Mouse (Mus musculus) retina, postnatal 1 day (tissue): ENCODE measurements at regions not wholly inside any gene's neighbourhood (a gene's known extent, or its start where the extent isn't known, plus 50 kb on each side); places are given as distances from the start of the nearest gene placed in this dataset.

Source experiments
- DNase-seq: peaks from one replicate; pipeline ENCODE4 v3.0.0-alpha.2; 2012

DNA sequence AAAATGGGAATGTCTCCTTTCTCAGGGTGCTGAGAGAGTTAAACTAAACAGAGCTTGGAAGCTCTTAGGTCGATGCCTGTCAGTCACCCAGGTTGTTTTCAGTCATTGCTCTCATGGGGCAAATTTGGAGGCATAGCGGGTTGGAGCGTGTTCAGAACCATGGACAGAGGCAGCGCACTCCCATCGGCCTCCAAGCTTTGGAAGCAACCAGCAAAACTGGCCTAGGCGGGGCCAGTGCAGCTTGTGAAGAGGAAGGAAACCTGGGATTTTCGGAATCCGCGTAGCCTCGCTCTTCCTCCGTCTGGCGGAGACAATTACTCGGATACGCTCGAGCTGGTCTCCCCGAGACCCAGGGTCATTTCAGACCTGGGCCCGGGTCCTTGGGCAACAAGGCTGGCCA is 63.4 kb upstream of the Pax2 start:
- peak; percentile 79 for DNase-seq

DNA sequence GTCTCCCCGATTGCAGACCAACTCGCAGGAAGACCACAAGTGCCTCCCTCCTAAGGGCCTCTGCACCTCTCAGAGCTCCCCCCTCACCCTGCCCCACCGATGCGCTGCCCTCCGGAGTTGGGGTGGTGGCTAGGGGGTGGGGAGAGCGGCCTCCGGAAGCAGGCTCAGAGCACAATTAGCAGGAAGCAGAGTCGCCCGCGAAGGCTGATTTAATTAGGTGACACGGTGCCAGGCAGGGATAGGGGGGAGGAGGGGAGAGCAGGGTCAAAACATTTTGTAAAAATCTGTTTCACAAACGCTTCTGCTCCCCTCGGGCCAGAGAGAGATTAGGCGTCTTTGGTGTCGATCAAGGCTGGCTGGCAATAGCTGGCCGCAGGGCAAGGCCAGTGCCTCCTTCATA is 63.0 kb upstream of the Pax2 start:
- DNase-seq, result peak; percentile 69

DNA sequence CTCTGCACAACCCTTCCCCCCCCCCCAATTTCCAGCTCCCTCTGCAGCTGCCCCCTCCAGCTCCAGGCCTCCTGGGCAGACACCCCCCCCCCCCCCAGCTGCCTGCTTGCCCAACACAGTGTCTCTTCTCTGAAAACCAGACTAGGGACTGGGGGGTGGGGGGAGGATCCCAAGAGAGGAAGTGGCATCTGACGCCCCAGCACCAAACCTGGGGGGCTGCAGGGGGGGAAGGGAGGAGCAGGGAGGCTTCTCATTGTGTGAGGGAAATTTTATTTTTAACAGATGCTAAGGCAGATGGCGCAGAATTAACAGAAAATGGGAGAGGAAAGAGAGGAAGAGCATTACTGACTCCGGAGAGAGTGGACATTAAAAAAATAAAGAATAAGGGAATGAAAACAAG is 60.5 kb upstream of the Pax2 start:
- peak; percentile 49 for DNase-seq

DNA sequence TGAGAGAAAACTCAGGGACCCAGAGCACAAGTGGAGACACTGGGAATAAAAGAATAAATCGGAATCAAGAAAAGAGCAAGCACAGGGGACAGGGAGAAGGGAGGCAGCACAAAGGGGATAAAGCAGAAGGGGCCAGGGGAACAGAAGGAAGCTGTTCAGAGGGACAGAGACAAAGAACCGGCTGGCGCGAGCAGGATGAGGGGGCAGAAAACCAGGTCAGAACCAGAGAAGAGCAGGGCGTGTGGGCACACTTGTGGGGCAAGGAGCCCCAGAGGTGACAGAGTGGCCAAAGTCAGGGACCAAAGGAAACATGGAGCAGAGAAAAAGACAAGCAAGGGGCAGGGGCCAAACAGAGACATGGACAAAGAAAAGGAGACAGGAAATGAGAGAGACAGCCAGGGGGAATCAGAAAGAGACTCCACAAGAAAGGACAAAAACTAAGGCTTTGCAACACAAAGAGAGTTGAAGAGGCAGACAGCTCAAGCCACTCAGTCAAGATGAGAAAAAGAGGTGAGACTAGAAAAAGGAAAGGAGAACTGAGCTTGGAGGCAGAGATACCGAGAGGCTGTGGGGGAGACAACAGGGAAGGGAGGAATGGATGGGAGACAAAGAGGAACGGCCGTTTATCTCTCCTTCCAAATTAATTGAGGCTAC is 59.7 kb upstream of the Pax2 start:
- DNase-seq, result peak; percentile 43

DNA sequence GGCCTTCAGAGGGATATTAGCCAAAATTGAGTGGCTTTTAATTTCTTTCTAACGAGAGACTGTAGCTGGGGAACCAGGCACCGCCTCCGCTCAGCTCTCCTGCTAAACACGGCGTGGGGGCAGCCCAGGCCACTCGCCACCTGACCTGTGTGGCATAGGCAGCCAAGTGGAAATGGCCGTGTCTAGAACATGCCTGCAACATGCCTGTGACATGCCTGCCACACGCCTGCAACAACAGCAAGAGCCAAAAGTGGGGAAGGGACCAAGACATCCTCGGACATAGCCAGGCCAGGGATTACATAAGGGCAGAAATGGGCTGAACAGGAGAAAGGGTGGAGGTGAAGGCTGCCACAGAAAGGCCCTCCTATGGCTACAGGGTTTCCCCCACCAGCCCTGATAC is 59.1 kb upstream of the Pax2 start:
- DNase-seq, result no peak

DNA sequence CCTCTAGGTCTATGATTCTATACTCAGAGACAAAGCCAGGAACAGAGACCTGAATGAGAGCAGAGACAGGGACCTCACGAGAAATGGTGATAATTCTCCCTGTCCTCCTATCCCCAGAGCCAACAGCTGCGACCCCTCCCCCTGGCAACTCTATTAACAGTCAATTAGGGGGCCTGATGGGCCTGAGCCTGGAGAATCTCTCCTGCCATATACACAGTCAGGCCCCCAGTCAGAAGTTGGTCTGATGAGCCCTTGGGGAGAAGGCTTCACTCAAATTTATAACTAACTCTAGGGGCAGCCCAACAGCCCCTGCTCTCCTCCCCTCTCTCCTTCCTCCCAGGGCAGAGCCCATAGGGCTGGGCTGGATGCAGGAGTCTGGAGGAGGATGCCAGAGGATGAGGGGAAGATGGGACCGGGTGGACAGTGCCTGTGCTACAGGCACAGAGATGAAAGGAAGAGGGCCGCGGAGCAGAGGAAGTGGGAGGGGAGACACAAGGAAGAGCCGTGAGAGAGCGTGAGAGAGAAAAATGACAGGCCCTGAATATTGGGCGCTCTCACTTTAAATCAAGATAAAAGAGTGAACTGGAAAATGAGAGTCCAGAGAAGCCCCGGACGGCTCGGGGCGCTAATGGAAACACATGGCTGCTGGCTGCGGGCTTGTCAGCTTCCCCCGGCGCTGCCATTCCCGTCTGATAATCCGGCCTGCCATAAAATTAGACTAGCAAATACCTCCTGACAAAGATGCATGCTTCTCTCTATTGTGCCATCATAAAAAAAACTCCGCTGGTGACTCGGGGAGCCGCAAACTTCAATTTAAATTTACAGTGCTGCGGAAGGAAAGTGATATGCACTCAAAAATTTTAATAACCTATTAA is 57.2 kb upstream of the Pax2 start:
- DNase-seq, result no peak
